Mouse (Mus musculus): ENCODE data around the gene Slc38a3. TPM values are rescaled to one million over a fixed set of nuclear protein-coding genes. Genes with fewer than 3 reads are reported as not detected.

Gene Slc38a3
- polyA plus RNA-seq, 1 experiment from 2014 or later, result 2.8 TPM

- Histone ChIP-seq H3K9me3 (replicated peaks; ENCODE audit: control insufficient read depth, low read length) (no peaks in the 10 kb centered on the region), H3K4me1 (ENCODE audit: control insufficient read depth, insufficient read depth, low read length) (peaks cover 85% of the 10 kb centered on the region), H3K9ac (ENCODE audit: low read depth, low read length) (no peak overlapping the region), H3K4me3 (ENCODE audit: low read depth, low read length) (no peak overlapping the region), H3K27ac (ENCODE audit: low read depth, low read length) (peak overlapping the region; percentile 82), H3K36me3 (ENCODE audit: control insufficient read depth, insufficient read depth, low read length) (peaks cover 5% of the 10 kb centered on the region; the same call in 1 of the 2 replicates), H3K27me3 (ENCODE audit: control insufficient read depth, insufficient read depth, low read length) (no peaks in the 10 kb centered on the region), H3K4me2 (peak overlapping the region; percentile 44)
- ATAC-seq (replicated peaks; ENCODE audit: insufficient number of reproducible peaks, low FRiP score, low TSS enrichment), result no peak
- WGBS (ENCODE audit: insufficient replicate concordance), result 45% methylated on average over 15 of the region's 15 CpGs
Observed at GRCm38 (mm10) chr9:107628721-107629410, 40.5 kb downstream of the Slc38a3 start.

GRCm38 (mm10) chr9:107627387-107628255 lies 41.7 kb downstream of the Slc38a3 start:
- Histone ChIP-seq H3K4me1 (ENCODE audit: control insufficient read depth, insufficient read depth, low read length) (peaks cover 81% of the 10 kb centered on the region), H3K9me3 (replicated peaks; ENCODE audit: control insufficient read depth, low read length) (no peaks in the 10 kb centered on the region), H3K36me3 (ENCODE audit: control insufficient read depth, insufficient read depth, low read length) (peaks cover 7% of the 10 kb centered on the region; the same call in 1 of the 2 replicates), H3K27me3 (ENCODE audit: control insufficient read depth, insufficient read depth, low read length) (no peaks in the 10 kb centered on the region), H3K4me3 (ENCODE audit: low read depth, low read length) (no peak overlapping the region), H3K4me2 (peak overlapping the region; percentile 44), H3K9ac (ENCODE audit: low read depth, low read length) (peak overlapping the region; percentile 67), H3K27ac (ENCODE audit: low read depth, low read length) (peak overlapping the region; percentile 82)
- ATAC-seq (replicated peaks; ENCODE audit: insufficient number of reproducible peaks, low FRiP score, low TSS enrichment), result no peak
- 34% methylated on average over 20 of the region's 20 CpGs for WGBS (ENCODE audit: insufficient replicate concordance)

GRCm38 (mm10) chr9:107626844-107627277 lies 42.5 kb downstream of the Slc38a3 start:
- 7% methylated on average over 2 of the region's 2 CpGs for WGBS (ENCODE audit: insufficient replicate concordance)
- H3K4me3 ChIP-seq (ENCODE audit: low read depth, low read length), result 0 out of 2 replicates have a peak overlapping the region, but pooled peaks have one; percentile 5
- peaks cover 73% of the 10 kb centered on the region for H3K4me1 ChIP-seq (ENCODE audit: control insufficient read depth, insufficient read depth, low read length)
- no peaks in the 10 kb centered on the region for H3K27me3 ChIP-seq (ENCODE audit: control insufficient read depth, insufficient read depth, low read length)
- peak overlapping the region; percentile 67 for H3K9ac ChIP-seq (ENCODE audit: low read depth, low read length)
- no peaks in the 10 kb centered on the region for H3K9me3 ChIP-seq (replicated peaks; ENCODE audit: control insufficient read depth, low read length)
- peak; percentile 60 for ATAC-seq (replicated peaks; ENCODE audit: insufficient number of reproducible peaks, low FRiP score, low TSS enrichment)
- H3K4me2 ChIP-seq, result peak overlapping the region; percentile 44
- peaks cover 13% of the 10 kb centered on the region for H3K36me3 ChIP-seq (ENCODE audit: control insufficient read depth, insufficient read depth, low read length)
- H3K27ac ChIP-seq (ENCODE audit: low read depth, low read length), result peak overlapping the region; percentile 82

GRCm38 (mm10) chr9:107626158-107626843 lies 43.0 kb downstream of the Slc38a3 start:
- WGBS (ENCODE audit: insufficient replicate concordance), result 40% methylated on average over 15 of the region's 15 CpGs
- peak overlapping the region; percentile 44 for H3K4me2 ChIP-seq
- H3K27me3 ChIP-seq (ENCODE audit: control insufficient read depth, insufficient read depth, low read length), result no peaks in the 10 kb centered on the region
- no peak overlapping the region for H3K4me3 ChIP-seq (ENCODE audit: low read depth, low read length)
- ATAC-seq (replicated peaks; ENCODE audit: insufficient number of reproducible peaks, low FRiP score, low TSS enrichment), result no peak
- peaks cover 67% of the 10 kb centered on the region for H3K4me1 ChIP-seq (ENCODE audit: control insufficient read depth, insufficient read depth, low read length)
- H3K9me3 ChIP-seq (replicated peaks; ENCODE audit: control insufficient read depth, low read length), result no peaks in the 10 kb centered on the region
- peaks cover 13% of the 10 kb centered on the region for H3K36me3 ChIP-seq (ENCODE audit: control insufficient read depth, insufficient read depth, low read length)
- peak overlapping the region; percentile 82 for H3K27ac ChIP-seq (ENCODE audit: low read depth, low read length)
- peak overlapping the region; percentile 67 for H3K9ac ChIP-seq (ENCODE audit: low read depth, low read length)

GRCm38 (mm10) chr9:107625351-107626128 lies 43.8 kb downstream of the Slc38a3 start:
- Histone ChIP-seq H3K36me3 (ENCODE audit: control insufficient read depth, insufficient read depth, low read length) (peaks cover 13% of the 10 kb centered on the region), H3K4me3 (ENCODE audit: low read depth, low read length) (no peak overlapping the region), H3K27ac (ENCODE audit: low read depth, low read length) (0 out of 2 replicates have a peak overlapping the region, but pooled peaks have one; percentile 36), H3K27me3 (ENCODE audit: control insufficient read depth, insufficient read depth, low read length) (no peaks in the 10 kb centered on the region), H3K9ac (ENCODE audit: low read depth, low read length) (peak overlapping the region; percentile 34; the same call in 1 of the 2 replicates), H3K4me2 (no peak overlapping the region), H3K9me3 (replicated peaks; ENCODE audit: control insufficient read depth, low read length) (no peaks in the 10 kb centered on the region), H3K4me1 (ENCODE audit: control insufficient read depth, insufficient read depth, low read length) (peaks cover 60% of the 10 kb centered on the region)
- WGBS (ENCODE audit: insufficient replicate concordance), result 90% methylated on average over 12 of the region's 12 CpGs
- no peak for ATAC-seq (replicated peaks; ENCODE audit: insufficient number of reproducible peaks, low FRiP score, low TSS enrichment)

GRCm38 (mm10) chr9:107624951-107625350 lies 44.4 kb downstream of the Slc38a3 start:
- 86% methylated on average over 3 of the region's 3 CpGs for WGBS (ENCODE audit: insufficient replicate concordance)
- peaks cover 60% of the 10 kb centered on the region for H3K4me1 ChIP-seq (ENCODE audit: control insufficient read depth, insufficient read depth, low read length)
- no peak for ATAC-seq (replicated peaks; ENCODE audit: insufficient number of reproducible peaks, low FRiP score, low TSS enrichment)
- H3K9ac ChIP-seq (ENCODE audit: low read depth, low read length), result no peak overlapping the region
- H3K36me3 ChIP-seq (ENCODE audit: control insufficient read depth, insufficient read depth, low read length), result peaks cover 13% of the 10 kb centered on the region
- no peaks in the 10 kb centered on the region for H3K9me3 ChIP-seq (replicated peaks; ENCODE audit: control insufficient read depth, low read length)
- H3K4me2 ChIP-seq, result no peak overlapping the region
- no peak overlapping the region for H3K4me3 ChIP-seq (ENCODE audit: low read depth, low read length)
- H3K27me3 ChIP-seq (ENCODE audit: control insufficient read depth, insufficient read depth, low read length), result no peaks in the 10 kb centered on the region
- H3K27ac ChIP-seq (ENCODE audit: low read depth, low read length), result peak overlapping the region; percentile 36

- Histone ChIP-seq H3K4me1 (ENCODE audit: control insufficient read depth, insufficient read depth, low read length) (peaks cover 60% of the 10 kb centered on the region), H3K4me3 (ENCODE audit: low read depth, low read length) (no peak overlapping the region), H3K9ac (ENCODE audit: low read depth, low read length) (0 out of 2 replicates have a peak overlapping the region, but pooled peaks have one; percentile 34), H3K27ac (ENCODE audit: low read depth, low read length) (peak overlapping the region; percentile 36), H3K9me3 (replicated peaks; ENCODE audit: control insufficient read depth, low read length) (no peaks in the 10 kb centered on the region), H3K27me3 (ENCODE audit: control insufficient read depth, insufficient read depth, low read length) (no peaks in the 10 kb centered on the region), H3K36me3 (ENCODE audit: control insufficient read depth, insufficient read depth, low read length) (peaks cover 13% of the 10 kb centered on the region), H3K4me2 (no peak overlapping the region)
- 63% methylated on average over 5 of the region's 5 CpGs for WGBS (ENCODE audit: insufficient replicate concordance)
- no peak for ATAC-seq (replicated peaks; ENCODE audit: insufficient number of reproducible peaks, low FRiP score, low TSS enrichment)
Observed at GRCm38 (mm10) chr9:107624539-107624938, 44.8 kb downstream of the Slc38a3 start.

GRCm38 (mm10) chr9:107620954-107621353 lies 48.4 kb downstream of the Slc38a3 start:
- H3K36me3 ChIP-seq (ENCODE audit: control insufficient read depth, insufficient read depth, low read length), result peaks cover 20% of the 10 kb centered on the region

More at GRCm38 (mm10) chr9:107620954-107621353, 48.4 kb downstream of the Slc38a3 start:
- Histone ChIP-seq H3K27me3 (ENCODE audit: control insufficient read depth, insufficient read depth, low read length) (no peaks in the 10 kb centered on the region), H3K4me2 (no peak overlapping the region), H3K4me3 (ENCODE audit: low read depth, low read length) (no peak overlapping the region), H3K27ac (ENCODE audit: low read depth, low read length) (no peak overlapping the region), H3K9me3 (replicated peaks; ENCODE audit: control insufficient read depth, low read length) (no peaks in the 10 kb centered on the region), H3K4me1 (ENCODE audit: control insufficient read depth, insufficient read depth, low read length) (peaks cover 44% of the 10 kb centered on the region), H3K9ac (ENCODE audit: low read depth, low read length) (no peak overlapping the region)
- ATAC-seq (replicated peaks; ENCODE audit: insufficient number of reproducible peaks, low FRiP score, low TSS enrichment), result no peak
